Mouse (Mus musculus) testis, adult 2 months (tissue): ENCODE results near the gene Spocd1. TPM values are rescaled to one million over a fixed set of nuclear protein-coding genes. Genes with fewer than 3 reads are reported as not detected.
A peak's percentile ranks its signal among the peaks of the same experiment; 100 is the strongest.

Source experiments
- H3K27ac ChIP-seq: fragments of 200-500 bp; 2 replicates; pipeline ENCODE4 v1.5.1; 2012; ENCODE audit warnings: low read depth, low read length; ENCODE audit not compliant: control insufficient read depth, insufficient read depth
- H3K27me3 ChIP-seq: fragments of 200-500 bp; 2 replicates; pipeline ENCODE4 v1.6.1; 2012; ENCODE audit warnings: mild to moderate bottlenecking, low read length, moderate library complexity; ENCODE audit not compliant: control insufficient read depth, insufficient read depth
- H3K36me3 ChIP-seq: fragments of 200-500 bp; 2 replicates; pipeline ENCODE4 v1.6.1; 2012; ENCODE audit warnings: mild to moderate bottlenecking, low read length; ENCODE audit not compliant: control insufficient read depth, insufficient read depth
- H3K4me1 ChIP-seq: fragments of 200-500 bp; 2 replicates; pipeline ENCODE4 v1.6.1; 2012; ENCODE audit warnings: low read length; ENCODE audit not compliant: control insufficient read depth, insufficient read depth
- H3K4me3 ChIP-seq: fragments of 200-500 bp; 2 replicates; pipeline ENCODE4 v1.5.1; 2012; ENCODE audit warnings: low read depth, mild to moderate bottlenecking, low read length, moderate library complexity, mixed read lengths; ENCODE audit not compliant: control insufficient read depth
- CTCF ChIP-seq: fragments of 200-500 bp; IDR thresholded peaks from 2 replicates; pipeline ENCODE4 v1.5.1; 2012; ENCODE audit warnings: low read depth, mild to moderate bottlenecking, inconsistent platforms, low read length, moderate library complexity; ENCODE audit not compliant: control insufficient read depth, insufficient read depth, insufficient replicate concordance
- POLR2A ChIP-seq: fragments of 200-500 bp; IDR thresholded peaks from 2 replicates; pipeline ENCODE4 v1.6.1; 2012; ENCODE audit warnings: low read depth, mild to moderate bottlenecking, inconsistent platforms, low read length, moderate library complexity; ENCODE audit not compliant: control insufficient read depth
- polyA plus RNA-seq: library from polyadenylated mRNA; depleted of rRNA; stranded (reverse); fragments of >200 nt; gene quantifications from 2 replicates; pipeline ENCODE4 v1.2.3, GENCODE M21; 2012

Gene Spocd1
- polyA plus RNA-seq, 1 experiment: 5.1 TPM

- no peaks in the 10 kb centered on the region for H3K36me3 ChIP-seq
- TF ChIP-seq CTCF (no peak), POLR2A (no peak)
- peaks cover 27% of the 10 kb centered on the region for H3K4me1 ChIP-seq
- H3K27me3 ChIP-seq: no peaks in the 10 kb centered on the region; the same call in 1 of the 2 replicates
- H3K4me3 ChIP-seq: peak overlapping the region; percentile 59
- no peak overlapping the region for H3K27ac ChIP-seq
Measured at GRCm38 (mm10) chr4:129985161-129985670, 56.2 kb downstream of the Spocd1 start.

GRCm38 (mm10) chr4:129985671-129986441, 56.8 kb downstream of the Spocd1 start:
- Histone ChIP-seq H3K27me3 (no peaks in the 10 kb centered on the region; the same call in 1 of the 2 replicates), H3K36me3 (no peaks in the 10 kb centered on the region), H3K4me3 (peak overlapping the region; percentile 59), H3K27ac (no peak overlapping the region), H3K4me1 (peaks cover 27% of the 10 kb centered on the region)
- TF ChIP-seq CTCF (no peak), POLR2A (no peak)

GRCm38 (mm10) chr4:129987825-129988504, 58.9 kb downstream of the Spocd1 start:
- Histone ChIP-seq H3K27ac (no peak overlapping the region), H3K36me3 (no peaks in the 10 kb centered on the region), H3K4me1 (peaks cover 27% of the 10 kb centered on the region), H3K27me3 (no peaks in the 10 kb centered on the region; the same call in 1 of the 2 replicates), H3K4me3 (peak overlapping the region; percentile 53)
- TF ChIP-seq POLR2A (no peak), CTCF (no peak)

- Histone ChIP-seq H3K4me1 (peaks cover 24% of the 10 kb centered on the region), H3K27ac (no peak overlapping the region), H3K4me3 (no peak overlapping the region), H3K27me3 (no peaks in the 10 kb centered on the region; the same call in 1 of the 2 replicates), H3K36me3 (no peaks in the 10 kb centered on the region)
- TF ChIP-seq POLR2A (no peak), CTCF (no peak)
Measured at GRCm38 (mm10) chr4:129989925-129990324, 60.9 kb downstream of the Spocd1 start.

- Histone ChIP-seq H3K36me3 (no peaks in the 10 kb centered on the region), H3K27me3 (no peaks in the 10 kb centered on the region), H3K4me3 (no peak overlapping the region), H3K4me1 (peaks cover 2% of the 10 kb centered on the region; the same call in 1 of the 2 replicates), H3K27ac (no peak overlapping the region)
- TF ChIP-seq POLR2A: no peak
- TF ChIP-seq CTCF: no peak
Measured at GRCm38 (mm10) chr4:129992720-129993119, 63.7 kb downstream of the Spocd1 start.

GRCm38 (mm10) chr4:129993213-129993612, 64.2 kb downstream of the Spocd1 start:
- Histone ChIP-seq H3K27ac (no peak overlapping the region), H3K4me1 (peaks cover 1% of the 10 kb centered on the region; the same call in 1 of the 2 replicates), H3K27me3 (no peaks in the 10 kb centered on the region), H3K4me3 (no peak overlapping the region), H3K36me3 (no peaks in the 10 kb centered on the region)
- no peak for TF ChIP-seq POLR2A
- no peak for TF ChIP-seq CTCF
